Mouse (Mus musculus): ENCODE data around the gene Actr3.

Gene Actr3

GRCm38 (mm10) chr1:125345854-125346253, 89.7 kb downstream of the Actr3 start:
- no peak for DNase-seq

GRCm38 (mm10) chr1:125345448-125345847, 90.1 kb downstream of the Actr3 start:
- DNase-seq: no peak

DNA sequence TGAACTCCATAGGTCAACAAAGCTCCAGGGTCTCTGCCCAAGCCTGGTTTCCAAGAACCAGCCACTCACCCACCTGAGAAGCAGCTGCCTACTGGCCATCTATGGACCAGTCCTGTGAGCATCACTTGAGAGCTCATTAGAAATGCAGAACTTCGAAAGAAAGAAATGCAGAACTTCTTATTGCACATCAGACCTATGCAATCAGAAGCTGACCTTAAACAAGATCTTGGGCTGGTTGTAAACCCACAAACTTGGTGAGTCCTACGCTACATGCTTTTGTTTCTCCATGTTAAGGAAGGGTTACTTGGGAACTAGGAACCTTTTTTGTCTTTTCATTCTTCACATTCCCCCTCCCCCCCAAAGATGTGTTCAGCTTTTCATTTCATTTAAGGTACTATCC, 92.4 kb downstream of the Actr3 start:
- no peak for DNase-seq

Measured in thymus, postnatal 14 days (tissue).